Mouse (Mus musculus) midbrain, embryonic 11.5 days (tissue): ENCODE measurements around the gene Nudcd2. TPM values are rescaled to one million over a fixed set of nuclear protein-coding genes. Genes with fewer than 3 reads are reported as not detected.

Experiments used
- ATAC-seq: fragments of 200-750 bp; cut with Nextera tagmentation; 2 replicates; pipeline ENCODE4 v1.8.0; 2017; ENCODE audit warnings: moderate TSS enrichment, moderate library complexity; ENCODE audit not compliant: low FRiP score
- DNase-seq: peaks from one replicate; pipeline ENCODE4 v3.0.0; 2015; ENCODE audit warnings: low spot score; ENCODE audit errors: missing footprints
- H3K27ac ChIP-seq: fragments of 300-500 bp; sonication (generic); 2 replicates; pipeline ENCODE4 v1.5.1; 2014; ENCODE audit warnings: low read depth, low read length
- H3K27me3 ChIP-seq: fragments of 300-500 bp; sonication (generic); 2 replicates; pipeline ENCODE4 v1.6.1; 2014; ENCODE audit warnings: mild to moderate bottlenecking, low read length, moderate library complexity, mixed read lengths; ENCODE audit not compliant: control insufficient read depth, insufficient read depth
- H3K36me3 ChIP-seq: fragments of 300-500 bp; sonication (generic); 2 replicates; pipeline ENCODE4 v1.6.1; 2014; ENCODE audit warnings: mild to moderate bottlenecking, low read length, moderate library complexity, mixed read lengths; ENCODE audit not compliant: control insufficient read depth, insufficient read depth
- H3K4me1 ChIP-seq: fragments of 300-500 bp; sonication (generic); 2 replicates; pipeline ENCODE4 v1.6.1; 2014; ENCODE audit warnings: low read length; ENCODE audit not compliant: control insufficient read depth, insufficient read depth
- H3K4me2 ChIP-seq: fragments of 300-500 bp; sonication (generic); 2 replicates; pipeline ENCODE4 v1.6.1; 2014; ENCODE audit warnings: mild to moderate bottlenecking, moderate library complexity
- H3K4me3 ChIP-seq: fragments of 300-500 bp; sonication (generic); 2 replicates; pipeline ENCODE4 v1.5.1; 2014; ENCODE audit warnings: low read depth, low read length
- H3K9ac ChIP-seq: fragments of 300-500 bp; sonication (generic); 2 replicates; pipeline ENCODE4 v1.6.1; 2014; ENCODE audit warnings: low read length
- H3K9me3 ChIP-seq: fragments of 300-500 bp; sonication (generic); 2 replicates; pipeline ENCODE4 v1.6.1; 2016; ENCODE audit warnings: low read length; ENCODE audit not compliant: control insufficient read depth
- WGBS: fragments of 180-500 bp; shearing (Covaris S2); extraction: QIAGEN DNeasy Blood & Tissue Kit; methylation state at CpG from one replicate; pipeline ENCODE4 v1.1.7; 2014; 5-methylcytosine and 5-hydroxymethylcytosine counted together
- polyA plus RNA-seq: library from polyadenylated mRNA; unstranded; fragments of >200 nt; fragmentation: Nextera tagmentation; extraction: Ambion mirVana; gene quantifications from 2 replicates; pipeline ENCODE4 v1.2.1, GENCODE M21; 2014

Nudcd2 gene
- polyA plus RNA-seq, 1 experiment from 2014 or later = 196 TPM

DNA sequence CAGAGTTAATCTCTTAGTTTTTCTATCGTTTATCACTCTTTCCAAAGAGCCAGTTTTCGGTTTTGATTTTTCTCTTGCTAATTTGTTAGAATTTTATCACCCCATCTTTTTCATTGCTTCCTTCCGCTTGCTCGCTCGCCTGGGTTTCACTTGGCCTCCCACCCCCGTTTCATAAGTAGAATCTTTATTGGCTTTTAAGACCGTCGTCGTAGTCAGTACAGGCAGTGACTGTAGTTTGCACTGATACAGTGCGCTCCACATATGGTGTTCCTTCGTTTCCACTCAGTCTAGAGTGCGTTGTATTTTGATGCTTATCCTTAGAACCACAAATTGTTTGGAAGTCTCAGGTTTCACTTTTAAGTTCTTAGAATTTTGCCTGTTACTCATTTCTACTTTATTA is 12.9 kb downstream of the Nudcd2 start:
- H3K9ac ChIP-seq = no peak overlapping the region
- H3K4me3 ChIP-seq = no peak overlapping the region
- 93% methylated on average over 12 of the region's 12 CpGs for WGBS
- no peak overlapping the region for H3K4me2 ChIP-seq
- no peaks in the 10 kb centered on the region for H3K4me1 ChIP-seq
- no peaks in the 10 kb centered on the region for H3K9me3 ChIP-seq
- ATAC-seq (no peak), DNase-seq (no peak)
- no peaks in the 10 kb centered on the region for H3K27me3 ChIP-seq
- H3K27ac ChIP-seq = no peak overlapping the region
- no peaks in the 10 kb centered on the region for H3K36me3 ChIP-seq

- no peak for DNase-seq
- WGBS = 70% methylated on average over 2 of the region's 2 CpGs
- H3K9ac ChIP-seq = no peak overlapping the region
- no peak overlapping the region for H3K27ac ChIP-seq
- no peaks in the 10 kb centered on the region for H3K4me1 ChIP-seq
- no peak overlapping the region for H3K4me3 ChIP-seq
- no peak for ATAC-seq
- H3K36me3 ChIP-seq = no peaks in the 10 kb centered on the region
- no peaks in the 10 kb centered on the region for H3K27me3 ChIP-seq
- H3K4me2 ChIP-seq = no peak overlapping the region
- no peaks in the 10 kb centered on the region for H3K9me3 ChIP-seq
These were observed 14.2 kb downstream of the Nudcd2 start for GRCm38 (mm10) chr11:40747716-40748115.

- Histone ChIP-seq H3K9me3 (no peaks in the 10 kb centered on the region), H3K4me3 (no peak overlapping the region), H3K36me3 (no peaks in the 10 kb centered on the region), H3K4me1 (peaks cover 6% of the 10 kb centered on the region), H3K27me3 (no peaks in the 10 kb centered on the region), H3K9ac (no peak overlapping the region), H3K27ac (no peak overlapping the region), H3K4me2 (no peak overlapping the region)
- WGBS = 82% methylated on average over 6 of the region's 6 CpGs
- DNase-seq (no peak), ATAC-seq (no peak)
These were observed 20.4 kb downstream of the Nudcd2 start for GRCm38 (mm10) chr11:40753836-40754235.

DNA sequence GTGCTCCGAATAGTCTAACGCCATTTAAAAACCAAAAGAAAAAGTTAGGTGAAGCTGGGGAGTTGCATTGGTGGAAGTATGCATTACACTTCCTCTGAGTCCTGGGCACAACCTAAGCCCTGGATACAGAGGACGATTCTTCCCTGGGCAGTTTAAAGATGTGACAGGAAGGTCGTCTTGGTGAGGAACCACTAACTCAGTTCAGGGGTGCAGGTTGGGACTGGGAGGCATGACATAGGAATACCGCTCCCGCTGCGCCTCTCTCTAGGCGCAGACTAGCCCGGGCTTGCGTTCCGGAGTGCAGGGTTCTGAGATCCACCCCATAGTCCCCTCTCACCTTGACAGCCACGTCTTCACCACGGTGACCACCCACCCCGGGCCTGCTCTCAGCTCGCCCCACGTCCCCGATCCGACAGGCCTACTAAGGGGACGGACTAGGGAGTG is 21.2 kb downstream of the Nudcd2 start:
- H3K4me3 ChIP-seq = peak overlapping the region; percentile 77
- H3K4me1 ChIP-seq = peaks cover 6% of the 10 kb centered on the region
- H3K36me3 ChIP-seq = no peaks in the 10 kb centered on the region
- H3K27ac ChIP-seq = no peak overlapping the region; the same call in 1 of the 2 replicates
- peak overlapping the region; percentile 86 for H3K9ac ChIP-seq
- WGBS = 4% methylated on average over 19 of the region's 19 CpGs
- H3K4me2 ChIP-seq = peak overlapping the region; percentile 87
- ATAC-seq = no peak
- no peaks in the 10 kb centered on the region for H3K27me3 ChIP-seq
- H3K9me3 ChIP-seq = no peaks in the 10 kb centered on the region
- DNase-seq = peak; percentile 92

DNA sequence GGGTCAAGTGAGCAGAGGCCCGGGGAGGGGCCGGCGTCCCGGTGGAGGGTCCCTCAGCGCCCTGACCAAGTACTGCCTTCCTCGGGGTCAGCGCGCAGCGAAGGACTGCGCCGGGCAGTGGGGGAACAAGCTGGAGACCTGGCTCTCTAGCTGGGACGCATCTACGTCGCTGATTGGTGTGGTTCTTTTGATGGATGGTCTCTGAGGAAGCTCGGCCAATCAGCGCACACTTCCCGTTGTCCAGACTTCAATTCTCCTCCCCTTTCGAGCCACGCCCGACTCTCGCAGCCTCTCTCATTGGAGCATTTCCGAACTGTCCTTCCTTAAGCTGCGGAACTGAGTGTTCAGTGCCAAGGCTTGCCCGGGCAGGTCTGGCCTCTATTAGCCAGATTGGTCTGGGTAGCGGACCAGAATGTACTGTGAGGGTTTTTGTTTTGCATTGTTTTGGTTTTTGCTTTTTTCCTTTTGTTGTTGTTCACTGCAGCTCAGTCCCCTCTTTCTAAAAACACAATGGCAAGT is 21.7 kb downstream of the Nudcd2 start, which contains the start of gene Ccng1:
Gene Ccng1 (minus strand): TSS at position 203 of the 519 bp plus-strand sequence.
- DNase-seq (peak; percentile 95), ATAC-seq (peak; percentile 100)

GRCm38 (mm10) chr11:40755968-40756367 is 22.5 kb downstream of the Nudcd2 start:
- DNase-seq = no peak
- Histone ChIP-seq H3K9me3 (no peaks in the 10 kb centered on the region), H3K27me3 (no peaks in the 10 kb centered on the region), H3K27ac (no peak overlapping the region), H3K4me2 (no peak overlapping the region), H3K4me1 (peaks cover 6% of the 10 kb centered on the region), H3K4me3 (no peak overlapping the region), H3K9ac (no peak overlapping the region), H3K36me3 (no peaks in the 10 kb centered on the region)
- no peak for ATAC-seq
- WGBS = 93% methylated on average over 8 of the region's 8 CpGs

More for the DNA sequence above, 21.7 kb downstream of the Nudcd2 start, which contains the start of gene Ccng1:
- Histone ChIP-seq H3K9ac (peak within 1 kb of the TSS; percentile 86), H3K4me2 (peak within 1 kb of the TSS; percentile 87), H3K36me3 (no peaks in the 10 kb centered on the region), H3K4me3 (peak within 1 kb of the TSS; percentile 77), H3K27me3 (no peaks in the 10 kb centered on the region), H3K4me1 (peaks cover 6% of the 10 kb centered on the region), H3K9me3 (no peaks in the 10 kb centered on the region), H3K27ac (no peak within 1 kb of the TSS; the same call in 1 of the 2 replicates)
- WGBS = under 1% methylated on average over 25 of the region's 25 CpGs

DNA sequence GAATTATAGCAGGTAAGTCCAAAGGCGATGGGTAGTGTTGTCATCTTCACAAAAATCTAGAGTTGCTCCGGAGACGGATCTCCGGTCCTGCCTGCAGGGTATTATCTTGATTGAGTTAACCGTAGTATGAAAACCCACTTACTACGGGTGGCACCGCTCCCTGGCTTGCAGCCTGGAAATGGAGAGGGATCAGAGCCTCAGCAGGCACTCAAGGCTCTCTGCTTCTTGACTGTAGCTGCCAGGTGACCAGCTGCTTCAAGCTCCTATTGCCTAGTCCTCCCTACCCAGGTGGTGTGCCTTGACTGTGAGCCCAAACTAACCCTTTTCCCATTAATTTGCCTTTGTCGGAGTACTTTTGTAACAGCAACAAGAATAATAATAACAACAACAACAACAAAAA is 26.4 kb downstream of the Nudcd2 start:
- Histone ChIP-seq H3K4me2 (no peak overlapping the region), H3K9ac (no peak overlapping the region), H3K4me1 (no peaks in the 10 kb centered on the region), H3K36me3 (no peaks in the 10 kb centered on the region), H3K9me3 (no peaks in the 10 kb centered on the region), H3K4me3 (no peak overlapping the region), H3K27me3 (no peaks in the 10 kb centered on the region), H3K27ac (no peak overlapping the region)
- no peak for DNase-seq
- ATAC-seq = no peak
- WGBS = 83% methylated on average over 8 of the region's 8 CpGs

DNA sequence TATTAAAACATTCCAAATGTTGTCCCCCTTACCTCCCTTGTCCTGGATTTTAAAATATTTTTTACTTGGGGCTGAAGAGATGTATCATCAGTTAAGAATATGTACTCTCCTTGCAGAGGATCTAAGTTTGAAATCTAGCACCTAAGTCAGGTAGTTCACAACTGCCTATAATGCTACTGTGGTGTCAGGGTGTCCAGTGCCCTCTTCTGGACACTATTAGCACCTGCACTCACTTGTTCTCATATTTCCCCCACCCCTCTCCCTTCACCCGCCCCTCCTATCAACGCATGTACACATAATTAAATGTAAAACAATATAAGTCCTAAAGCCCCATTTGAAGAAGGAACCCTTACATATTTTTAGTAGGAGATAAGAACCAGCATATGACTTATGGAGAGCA is 29.9 kb downstream of the Nudcd2 start:
- Histone ChIP-seq H3K36me3 (no peaks in the 10 kb centered on the region), H3K9me3 (no peaks in the 10 kb centered on the region), H3K4me2 (no peak overlapping the region), H3K4me1 (no peaks in the 10 kb centered on the region), H3K27me3 (no peaks in the 10 kb centered on the region), H3K27ac (no peak overlapping the region), H3K4me3 (no peak overlapping the region), H3K9ac (no peak overlapping the region)
- DNase-seq (no peak), ATAC-seq (no peak)
- WGBS = 31% methylated on average over 2 of the region's 2 CpGs

GRCm38 (mm10) chr11:40764690-40765089 is 31.2 kb downstream of the Nudcd2 start:
- DNase-seq (no peak), ATAC-seq (no peak)
- Histone ChIP-seq H3K27me3 (no peaks in the 10 kb centered on the region), H3K36me3 (no peaks in the 10 kb centered on the region), H3K4me2 (no peak overlapping the region), H3K9ac (no peak overlapping the region), H3K4me3 (no peak overlapping the region), H3K9me3 (no peaks in the 10 kb centered on the region), H3K27ac (no peak overlapping the region), H3K4me1 (no peaks in the 10 kb centered on the region)
- WGBS = 80% methylated on average over 4 of the region's 4 CpGs
